Mouse (Mus musculus) hindbrain, embryonic 12.5 days (tissue): ENCODE measurements around the gene Hilpda. TPM values are rescaled to one million over a fixed set of nuclear protein-coding genes. Genes with fewer than 3 reads are reported as not detected.
A peak's percentile ranks its signal among the peaks of the same experiment; 100 is the strongest.

ENCODE experiments used
- ATAC-seq: fragments of 200-750 bp; cut with Nextera tagmentation; 2 replicates; pipeline ENCODE4 v1.8.0; 2017; ENCODE audit warnings: moderate TSS enrichment; ENCODE audit not compliant: low FRiP score
- H3K27ac ChIP-seq: fragments of 300-500 bp; sonication (generic); 2 replicates; pipeline ENCODE4 v1.5.1; 2016; ENCODE audit warnings: mild to moderate bottlenecking
- H3K27me3 ChIP-seq: fragments of 300-500 bp; sonication (generic); 2 replicates; pipeline ENCODE4 v1.6.1; 2016; ENCODE audit warnings: mild to moderate bottlenecking
- H3K36me3 ChIP-seq: fragments of 300-500 bp; sonication (generic); 2 replicates; pipeline ENCODE4 v1.6.1; 2016; ENCODE audit warnings: mild to moderate bottlenecking
- H3K4me1 ChIP-seq: fragments of 300-500 bp; sonication (generic); 2 replicates; pipeline ENCODE4 v1.6.1; 2016
- H3K4me2 ChIP-seq: fragments of 300-500 bp; sonication (generic); replicated peaks from 2 replicates; pipeline ENCODE4 v1.6.1; 2016; ENCODE audit warnings: mild to moderate bottlenecking
- H3K4me3 ChIP-seq: fragments of 300-500 bp; sonication (generic); 2 replicates; pipeline ENCODE4 v1.5.1; 2016; ENCODE audit warnings: mild to moderate bottlenecking
- H3K9ac ChIP-seq: fragments of 300-500 bp; sonication (generic); 2 replicates; pipeline ENCODE4 v1.6.1; 2016; ENCODE audit warnings: mild to moderate bottlenecking, moderate library complexity
- H3K9me3 ChIP-seq: fragments of 300-500 bp; sonication (generic); replicated peaks from 2 replicates; pipeline ENCODE4 v1.6.1; 2016; ENCODE audit warnings: mild to moderate bottlenecking
- WGBS: fragments of 180-500 bp; shearing (Covaris S2); methylation state at CpG from one replicate; pipeline ENCODE4 v1.1.7; 2016; 5-methylcytosine and 5-hydroxymethylcytosine counted together
- polyA plus RNA-seq: library from polyadenylated mRNA; unstranded; fragments of >200 nt; fragmentation: Nextera tagmentation; extraction: Ambion mirVana; gene quantifications from 2 replicates; pipeline ENCODE4 v1.2.1, GENCODE M21; 2016

Hilpda gene
- polyA plus RNA-seq, 1 experiment from 2014 or later = 32.1 TPM

GRCm38 (mm10) chr6:29246585-29246984, 25.7 kb upstream of the Hilpda start:
- 49% methylated on average over 5 of the region's 5 CpGs for WGBS
- ATAC-seq = no peak

GRCm38 (mm10) chr6:29247072-29247471, 25.2 kb upstream of the Hilpda start:
- no peaks in the 10 kb centered on the region for H3K36me3 ChIP-seq
- 49% methylated on average over 4 of the region's 4 CpGs for WGBS
- ATAC-seq = no peak
- no peaks in the 10 kb centered on the region; the same call in 1 of the 2 replicates for H3K27me3 ChIP-seq
- no peaks in the 10 kb centered on the region for H3K9me3 ChIP-seq
- no peaks in the 10 kb centered on the region for H3K4me1 ChIP-seq
- no peak overlapping the region for H3K4me3 ChIP-seq
- no peak overlapping the region for H3K27ac ChIP-seq
- no peak overlapping the region for H3K4me2 ChIP-seq
- H3K9ac ChIP-seq = no peak overlapping the region

More at GRCm38 (mm10) chr6:29246585-29246984, 25.7 kb upstream of the Hilpda start:
- no peak overlapping the region for H3K9ac ChIP-seq
- H3K27ac ChIP-seq = no peak overlapping the region
- H3K36me3 ChIP-seq = no peaks in the 10 kb centered on the region
- no peaks in the 10 kb centered on the region for H3K4me1 ChIP-seq
- H3K4me3 ChIP-seq = no peak overlapping the region
- H3K27me3 ChIP-seq = no peaks in the 10 kb centered on the region; the same call in 1 of the 2 replicates
- no peaks in the 10 kb centered on the region for H3K9me3 ChIP-seq
- no peak overlapping the region for H3K4me2 ChIP-seq

GRCm38 (mm10) chr6:29259418-29259817, 12.9 kb upstream of the Hilpda start:
- no peak overlapping the region for H3K4me3 ChIP-seq
- 86% methylated on average over 1 of the region's 1 CpGs for WGBS
- ATAC-seq = no peak

GRCm38 (mm10) chr6:29261831-29262230, 10.5 kb upstream of the Hilpda start:
- no peak overlapping the region for H3K4me2 ChIP-seq
- H3K4me1 ChIP-seq = peaks cover 3% of the 10 kb centered on the region; the same call in 1 of the 2 replicates
- no peak overlapping the region for H3K27ac ChIP-seq
- no peaks in the 10 kb centered on the region for H3K27me3 ChIP-seq
- 81% methylated on average over 5 of the region's 5 CpGs for WGBS
- no peak for ATAC-seq
- H3K36me3 ChIP-seq = no peaks in the 10 kb centered on the region
- no peak overlapping the region for H3K9ac ChIP-seq
- H3K9me3 ChIP-seq = no peaks in the 10 kb centered on the region
- no peak overlapping the region for H3K4me3 ChIP-seq

More at GRCm38 (mm10) chr6:29259418-29259817, 12.9 kb upstream of the Hilpda start:
- no peaks in the 10 kb centered on the region for H3K27me3 ChIP-seq
- H3K4me1 ChIP-seq = peaks cover 3% of the 10 kb centered on the region; the same call in 1 of the 2 replicates
- no peaks in the 10 kb centered on the region for H3K9me3 ChIP-seq
- H3K27ac ChIP-seq = no peak overlapping the region
- H3K9ac ChIP-seq = no peak overlapping the region
- H3K4me2 ChIP-seq = no peak overlapping the region
- no peaks in the 10 kb centered on the region for H3K36me3 ChIP-seq

- Histone ChIP-seq H3K9me3 (no peaks in the 10 kb centered on the region), H3K4me1 (peaks cover 3% of the 10 kb centered on the region; the same call in 1 of the 2 replicates), H3K36me3 (no peaks in the 10 kb centered on the region), H3K4me3 (no peak overlapping the region), H3K27ac (no peak overlapping the region), H3K27me3 (no peaks in the 10 kb centered on the region), H3K9ac (no peak overlapping the region), H3K4me2 (no peak overlapping the region)
- WGBS = 42% methylated on average over 6 of the region's 6 CpGs
- peak; percentile 61; the same call in 1 of the 2 replicates for ATAC-seq
Measured at GRCm38 (mm10) chr6:29263650-29264455, 8.4 kb upstream of the Hilpda start.

- H3K4me2 ChIP-seq = no peak overlapping the region
- H3K9me3 ChIP-seq = no peaks in the 10 kb centered on the region
- ATAC-seq = no peak
- WGBS = 85% methylated on average over 3 of the region's 3 CpGs
- H3K27ac ChIP-seq = no peak overlapping the region
- no peaks in the 10 kb centered on the region for H3K27me3 ChIP-seq
- H3K4me1 ChIP-seq = peaks cover 3% of the 10 kb centered on the region; the same call in 1 of the 2 replicates
- H3K36me3 ChIP-seq = no peaks in the 10 kb centered on the region
- H3K9ac ChIP-seq = no peak overlapping the region
- no peak overlapping the region for H3K4me3 ChIP-seq
Measured at GRCm38 (mm10) chr6:29264456-29264781, 7.9 kb upstream of the Hilpda start.

- Histone ChIP-seq H3K27ac (no peak overlapping the region), H3K27me3 (no peaks in the 10 kb centered on the region; the same call in 1 of the 2 replicates), H3K9ac (no peak overlapping the region), H3K9me3 (no peaks in the 10 kb centered on the region), H3K4me3 (no peak overlapping the region), H3K36me3 (no peaks in the 10 kb centered on the region), H3K4me1 (peaks cover 3% of the 10 kb centered on the region; the same call in 1 of the 2 replicates), H3K4me2 (no peak overlapping the region)
- ATAC-seq = no peak
- WGBS = 75% methylated on average over 4 of the region's 4 CpGs
Measured at GRCm38 (mm10) chr6:29266936-29267335, 5.4 kb upstream of the Hilpda start.

GRCm38 (mm10) chr6:29269006-29269668, 3.2 kb upstream of the Hilpda start:
- H3K4me3 ChIP-seq = no peak overlapping the region
- no peaks in the 10 kb centered on the region for H3K36me3 ChIP-seq
- H3K4me2 ChIP-seq = no peak overlapping the region
- 77% methylated on average over 6 of the region's 6 CpGs for WGBS
- H3K27ac ChIP-seq = no peak overlapping the region
- H3K27me3 ChIP-seq = no peaks in the 10 kb centered on the region; the same call in 1 of the 2 replicates
- ATAC-seq = no peak
- H3K9me3 ChIP-seq = no peaks in the 10 kb centered on the region
- no peak overlapping the region for H3K9ac ChIP-seq
- H3K4me1 ChIP-seq = peaks cover 6% of the 10 kb centered on the region

GRCm38 (mm10) chr6:29270961-29271360, 1.3 kb upstream of the Hilpda start:
- H3K36me3 ChIP-seq = no peaks in the 10 kb centered on the region
- H3K4me1 ChIP-seq = peaks cover 6% of the 10 kb centered on the region
- no peak for ATAC-seq
- 20% methylated on average over 8 of the region's 8 CpGs for WGBS
- H3K27ac ChIP-seq = no peak overlapping the region
- H3K4me3 ChIP-seq = no peak overlapping the region
- no peaks in the 10 kb centered on the region for H3K9me3 ChIP-seq
- H3K9ac ChIP-seq = no peak overlapping the region
- H3K4me2 ChIP-seq = no peak overlapping the region
- no peaks in the 10 kb centered on the region; the same call in 1 of the 2 replicates for H3K27me3 ChIP-seq

GRCm38 (mm10) chr6:29276746-29277145, 4.5 kb downstream of the Hilpda start:
- H3K27ac ChIP-seq = no peak overlapping the region
- no peak for ATAC-seq
- no peaks in the 10 kb centered on the region for H3K27me3 ChIP-seq
- H3K9me3 ChIP-seq = no peaks in the 10 kb centered on the region
- no peak overlapping the region for H3K4me2 ChIP-seq
- no peak overlapping the region for H3K9ac ChIP-seq
- no peak overlapping the region for H3K4me3 ChIP-seq
- H3K4me1 ChIP-seq = peaks cover 10% of the 10 kb centered on the region
- 91% methylated on average over 5 of the region's 5 CpGs for WGBS
- H3K36me3 ChIP-seq = no peaks in the 10 kb centered on the region

GRCm38 (mm10) chr6:29278513-29279267, 6.4 kb downstream of the Hilpda start:
- H3K4me3 ChIP-seq = no peak overlapping the region
- no peak overlapping the region for H3K9ac ChIP-seq
- WGBS = 31% methylated on average over 8 of the region's 8 CpGs
- ATAC-seq = no peak; the same call in 1 of the 2 replicates
- H3K27me3 ChIP-seq = no peaks in the 10 kb centered on the region
- peaks cover 5% of the 10 kb centered on the region; the same call in 1 of the 2 replicates for H3K4me1 ChIP-seq
- no peak overlapping the region for H3K4me2 ChIP-seq
- H3K27ac ChIP-seq = no peak overlapping the region
- no peaks in the 10 kb centered on the region for H3K36me3 ChIP-seq
- H3K9me3 ChIP-seq = no peaks in the 10 kb centered on the region

- WGBS = 84% methylated on average over 8 of the region's 8 CpGs
- Histone ChIP-seq H3K9me3 (no peaks in the 10 kb centered on the region), H3K4me3 (no peak within 1 kb of the TSS), H3K4me2 (no peak within 1 kb of the TSS), H3K4me1 (peaks cover 5% of the 10 kb centered on the region; the same call in 1 of the 2 replicates), H3K9ac (no peak within 1 kb of the TSS), H3K27me3 (no peaks in the 10 kb centered on the region), H3K27ac (no peak within 1 kb of the TSS), H3K36me3 (no peaks in the 10 kb centered on the region)
- ATAC-seq = no peak
Measured at GRCm38 (mm10) chr6:29279293-29279692, 7.0 kb downstream of the Hilpda start, which contains the start of gene Fam71f2. Gene Fam71f2, plus strand, starts transcription at chr6:29279593.
